Mouse (Mus musculus) kidney, postnatal 0 days (tissue): ENCODE measurements around the gene Fah. TPM values are rescaled to one million over a fixed set of nuclear protein-coding genes. Genes with fewer than 3 reads are reported as not detected.

ENCODE experiments used
- ATAC-seq: fragments of 200-750 bp; cut with Nextera tagmentation; replicated peaks from 2 replicates; pipeline ENCODE4 v1.8.0; 2017; ENCODE audit warnings: low read depth, moderate number of reproducible peaks, moderate TSS enrichment, moderate library complexity; ENCODE audit not compliant: low FRiP score
- DNase-seq: peaks from one replicate; pipeline ENCODE4 v3.0.0-alpha.2; 2016; ENCODE audit warnings: low spot score
- H3K27ac ChIP-seq: fragments of 300-500 bp; sonication (generic); 2 replicates; pipeline ENCODE4 v1.5.1; 2014; ENCODE audit warnings: mild to moderate bottlenecking
- H3K27me3 ChIP-seq: fragments of 300-500 bp; sonication (generic); 2 replicates; pipeline ENCODE4 v1.6.1; 2014; ENCODE audit warnings: low read length, mixed read lengths; ENCODE audit not compliant: insufficient read depth
- H3K36me3 ChIP-seq: fragments of 300-500 bp; sonication (generic); 2 replicates; pipeline ENCODE4 v1.6.1; 2014; ENCODE audit warnings: low read length, mixed read lengths; ENCODE audit not compliant: insufficient read depth
- H3K4me1 ChIP-seq: fragments of 300-500 bp; sonication (generic); replicated peaks from 2 replicates; pipeline ENCODE4 v1.6.1; 2014; ENCODE audit warnings: antibody characterized with exemption, low read length, mixed read lengths; ENCODE audit not compliant: insufficient read depth
- H3K4me2 ChIP-seq: fragments of 300-500 bp; sonication (generic); 2 replicates; pipeline ENCODE4 v1.6.1; 2014; ENCODE audit warnings: mild to moderate bottlenecking, low read length, moderate library complexity, mixed read lengths
- H3K4me3 ChIP-seq: fragments of 300-500 bp; sonication (generic); replicated peaks from 2 replicates; pipeline ENCODE4 v1.5.1; 2014; ENCODE audit warnings: low read depth, low read length
- H3K9ac ChIP-seq: fragments of 300-500 bp; sonication (generic); 2 replicates; pipeline ENCODE4 v1.6.1; 2014; ENCODE audit warnings: low read depth, low read length
- H3K9me3 ChIP-seq: fragments of 300-500 bp; sonication (generic); replicated peaks from 2 replicates; pipeline ENCODE4 v1.6.1; 2016; ENCODE audit warnings: low read length, inconsistent platforms, mixed read lengths
- CTCF ChIP-seq: IDR thresholded peaks from 2 replicates; pipeline ENCODE4 v1.5.1; 2016; ENCODE audit warnings: antibody characterized with exemption, low read depth, mild to moderate bottlenecking, moderate library complexity
- WGBS: fragments of 180-500 bp; shearing (Covaris S2); extraction: QIAGEN DNeasy Blood & Tissue Kit; methylation state at CpG from one replicate; pipeline ENCODE4 v1.1.7; 2014; 5-methylcytosine and 5-hydroxymethylcytosine counted together
- polyA plus RNA-seq: library from polyadenylated mRNA; unstranded; fragments of >200 nt; fragmentation: Nextera tagmentation; extraction: Ambion mirVana; gene quantifications from 2 replicates; pipeline ENCODE4 v1.2.1, GENCODE M21; 2015

Gene Fah
- polyA plus RNA-seq, 1 experiment from 2014 or later, result 61.0 TPM

DNA sequence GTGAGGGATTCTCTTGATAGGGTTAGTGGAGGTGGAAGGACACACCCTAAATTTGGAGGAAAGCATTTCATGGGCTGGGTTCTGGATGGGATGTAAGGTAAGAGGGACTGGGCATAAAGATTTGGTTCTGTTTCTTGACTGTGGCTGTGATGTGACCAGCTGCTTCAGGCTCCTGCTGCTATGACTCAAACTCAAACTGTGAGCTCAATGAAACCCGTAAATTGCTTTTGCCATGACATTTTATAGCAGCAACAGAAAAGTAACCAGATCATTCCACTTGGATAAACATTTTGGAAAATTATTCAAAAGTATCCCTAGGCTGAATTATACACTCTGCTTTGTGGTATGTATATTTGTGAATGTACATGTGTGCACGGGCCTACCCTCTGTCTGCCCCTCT is 15.9 kb downstream of the Fah start:
- WGBS, result 86% methylated on average over 2 of the region's 2 CpGs
- no peaks in the 10 kb centered on the region for H3K27me3 ChIP-seq

DNA sequence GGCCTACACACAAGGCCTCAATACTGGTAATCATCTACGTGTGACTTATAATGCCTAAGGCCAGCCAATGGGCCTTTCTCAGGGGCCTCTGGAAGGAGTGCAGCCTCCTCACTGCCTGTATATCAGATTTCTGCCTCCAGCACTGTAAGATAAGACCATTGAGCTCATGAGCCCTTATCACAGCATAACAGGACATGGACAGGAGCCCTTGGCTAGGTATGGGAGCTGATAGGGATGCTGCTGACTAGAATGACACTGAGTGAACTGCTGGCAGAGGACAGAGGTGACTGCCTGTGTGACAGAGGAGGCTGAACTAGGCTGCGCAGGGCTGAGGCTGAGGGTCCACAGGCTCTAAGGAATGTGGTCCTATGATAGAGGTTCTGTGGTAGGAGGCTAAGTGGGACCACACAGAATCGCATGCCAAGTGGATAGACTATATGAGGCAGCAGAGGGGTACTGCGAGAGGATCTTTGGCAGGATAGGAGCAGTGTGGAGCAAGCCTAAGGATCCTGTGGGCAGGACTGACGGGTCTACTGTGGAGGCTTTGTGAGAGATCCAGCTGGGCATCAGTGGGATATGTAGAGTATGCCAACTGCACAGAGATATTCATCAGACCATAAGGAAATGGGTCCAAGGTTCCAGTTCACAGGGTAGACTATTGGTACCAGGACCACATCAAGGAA is 19.3 kb downstream of the Fah start:
- H3K4me3 ChIP-seq, result no peak overlapping the region
- H3K9ac ChIP-seq, result no peak overlapping the region
- H3K4me2 ChIP-seq, result no peak overlapping the region
- H3K36me3 ChIP-seq, result no peaks in the 10 kb centered on the region
- no peaks in the 10 kb centered on the region for H3K4me1 ChIP-seq
- H3K27me3 ChIP-seq, result no peaks in the 10 kb centered on the region
- TF ChIP-seq CTCF, result no peak
- no peak for DNase-seq
- ATAC-seq, result no peak
- H3K27ac ChIP-seq, result no peak overlapping the region
- 83% methylated on average over 5 of the region's 5 CpGs for WGBS
- H3K9me3 ChIP-seq, result no peaks in the 10 kb centered on the region

More for the DNA sequence above, 15.9 kb downstream of the Fah start:
- no peak overlapping the region for H3K4me3 ChIP-seq
- DNase-seq (no peak), ATAC-seq (no peak)
- H3K9ac ChIP-seq, result no peak overlapping the region
- H3K27ac ChIP-seq, result no peak overlapping the region
- no peaks in the 10 kb centered on the region for H3K9me3 ChIP-seq
- H3K4me2 ChIP-seq, result no peak overlapping the region
- no peaks in the 10 kb centered on the region for H3K36me3 ChIP-seq
- no peak for TF ChIP-seq CTCF
- H3K4me1 ChIP-seq, result no peaks in the 10 kb centered on the region

DNA sequence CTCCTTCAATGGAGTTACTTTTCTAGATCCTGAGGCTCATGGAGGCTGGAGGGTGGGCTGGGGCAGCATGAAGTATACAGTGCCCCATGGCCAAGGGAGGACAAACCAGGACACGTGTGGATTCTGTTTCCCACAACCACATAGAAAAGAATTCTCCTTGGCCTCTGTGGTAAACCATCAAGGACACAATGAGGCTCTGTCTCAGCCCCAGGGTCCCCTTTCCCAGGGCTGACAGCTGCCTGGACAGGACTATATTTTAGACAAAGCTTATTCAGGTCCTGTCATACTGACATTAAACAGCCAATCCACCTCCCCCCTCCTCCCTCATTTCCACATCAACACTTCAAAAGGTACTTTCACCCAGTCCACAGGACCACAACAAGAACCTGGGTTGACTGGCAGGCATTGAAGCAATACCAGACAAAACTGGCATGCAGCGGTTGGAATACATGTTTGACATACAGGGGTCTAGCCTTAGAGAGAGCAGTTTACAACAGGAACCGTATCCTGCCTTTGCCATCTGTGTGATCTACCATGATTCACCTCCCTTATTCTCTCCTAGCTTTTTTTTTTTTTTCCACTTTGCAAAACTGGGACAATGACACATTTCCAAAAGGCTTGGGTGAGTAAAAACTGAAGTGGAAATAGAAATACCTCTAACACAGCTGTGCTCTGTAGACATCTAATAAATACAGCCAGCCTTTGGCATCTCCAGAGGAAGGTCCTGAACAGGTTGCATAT is 20.0 kb downstream of the Fah start:
- Histone ChIP-seq H3K36me3 (no peaks in the 10 kb centered on the region), H3K4me1 (no peaks in the 10 kb centered on the region), H3K27ac (no peak overlapping the region), H3K9ac (no peak overlapping the region), H3K4me3 (no peak overlapping the region), H3K9me3 (no peaks in the 10 kb centered on the region), H3K27me3 (no peaks in the 10 kb centered on the region), H3K4me2 (no peak overlapping the region)
- no peak for DNase-seq
- WGBS, result 81% methylated on average over 3 of the region's 3 CpGs
- TF ChIP-seq CTCF, result no peak
- ATAC-seq, result no peak

- TF ChIP-seq CTCF, result no peak
- Histone ChIP-seq H3K9me3 (no peaks in the 10 kb centered on the region), H3K4me3 (no peak overlapping the region), H3K9ac (no peak overlapping the region), H3K27me3 (no peaks in the 10 kb centered on the region), H3K4me2 (no peak overlapping the region), H3K4me1 (no peaks in the 10 kb centered on the region), H3K36me3 (no peaks in the 10 kb centered on the region), H3K27ac (no peak overlapping the region)
- 80% methylated on average over 4 of the region's 4 CpGs for WGBS
- ATAC-seq (no peak), DNase-seq (no peak)
These were observed 21.4 kb downstream of the Fah start for GRCm38 (mm10) chr7:84585086-84585485.

DNA sequence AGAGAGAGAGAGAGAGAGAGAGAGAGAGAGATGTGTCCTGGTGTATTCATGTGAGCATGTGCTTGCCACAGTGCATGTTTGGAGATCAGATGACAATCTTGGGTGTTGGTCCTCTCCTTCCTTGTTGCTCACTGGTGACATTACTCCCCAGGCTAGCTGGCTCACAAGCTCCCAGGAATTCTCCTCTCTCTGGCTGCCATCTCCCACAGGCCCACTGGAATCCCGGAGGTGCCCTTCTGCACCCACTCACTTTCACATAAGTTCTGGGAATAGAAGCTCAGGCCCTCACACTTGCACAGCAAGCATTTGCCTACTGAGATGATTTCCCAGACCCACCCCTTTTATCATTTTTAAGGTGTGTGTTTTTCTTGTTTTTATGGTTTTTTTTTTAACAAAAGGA is 26.8 kb downstream of the Fah start:
- ATAC-seq (no peak), DNase-seq (no peak)
- Histone ChIP-seq H3K9ac (no peak overlapping the region), H3K36me3 (no peaks in the 10 kb centered on the region), H3K27ac (no peak overlapping the region), H3K27me3 (no peaks in the 10 kb centered on the region), H3K4me2 (no peak overlapping the region), H3K4me3 (no peak overlapping the region), H3K4me1 (no peaks in the 10 kb centered on the region), H3K9me3 (no peaks in the 10 kb centered on the region)
- WGBS, result 77% methylated on average over 1 of the region's 1 CpGs
- TF ChIP-seq CTCF, result no peak

DNA sequence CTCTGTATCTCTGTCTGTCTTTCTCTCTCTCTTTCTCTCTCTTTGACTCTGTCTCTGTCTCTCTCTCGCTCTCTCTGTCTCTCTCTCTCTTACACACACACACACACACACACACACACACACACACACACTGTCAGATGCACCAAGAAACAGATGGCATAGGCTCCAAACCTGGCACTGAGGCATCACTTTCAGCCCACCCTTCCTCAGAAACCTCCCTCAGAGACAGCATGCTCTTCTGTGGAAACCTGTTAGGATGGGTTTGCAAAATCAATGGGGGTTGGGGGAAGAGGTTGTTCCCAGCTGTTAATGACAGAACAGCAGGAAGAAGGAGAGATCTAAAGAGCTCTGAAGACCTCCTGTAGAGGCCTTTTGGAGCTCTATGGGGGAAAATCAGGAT is 27.7 kb downstream of the Fah start:
- Histone ChIP-seq H3K4me3 (no peak overlapping the region), H3K9ac (no peak overlapping the region), H3K4me1 (no peaks in the 10 kb centered on the region), H3K27ac (no peak overlapping the region), H3K36me3 (no peaks in the 10 kb centered on the region), H3K27me3 (no peaks in the 10 kb centered on the region), H3K9me3 (no peaks in the 10 kb centered on the region), H3K4me2 (no peak overlapping the region)
- no peak for DNase-seq
- ATAC-seq, result no peak
- WGBS, result 89% methylated on average over 1 of the region's 1 CpGs
- no peak for TF ChIP-seq CTCF
